Mouse (Mus musculus): ENCODE data around the gene Zfyve28. TPM values are rescaled to one million over a fixed set of nuclear protein-coding genes. Genes with fewer than 3 reads are reported as not detected.

Gene Zfyve28
- total and polyA plus RNA-seq, 3 experiments: 0.65 to 1.3 (median 0.75) TPM

GRCm38 (mm10) chr5:34276191-34276590 is 12.1 kb downstream of the Zfyve28 start:
- DNase-seq: peak in 1 of 2 experiments; percentile 46
- no peak overlapping the region for H3K27ac ChIP-seq
- no peak overlapping the region for H3K9ac ChIP-seq (ENCODE audit: low read depth, low read length)
- H3K4me3 ChIP-seq: no peak overlapping the region
- 28% methylated on average over 7 of the region's 7 CpGs for WGBS
- intact Hi-C loops (cut with DNase I): no loop called here
- peaks cover 3% of the 10 kb centered on the region; the same call in 1 of the 2 replicates for H3K4me1 ChIP-seq (ENCODE audit: control insufficient read depth, insufficient read depth, low read length)
- H3K79me2 ChIP-seq (replicated peaks; ENCODE audit: control insufficient read depth, insufficient read depth, low read length): no peaks in the 10 kb centered on the region
- no peak for TF ChIP-seq CTCF (IDR thresholded peaks at IDR 0.05)
- TF ChIP-seq EP300 (IDR thresholded peaks at IDR 0.05; ENCODE audit: insufficient read depth, low read depth, low read length): no peak
- no peak for TF ChIP-seq POLR2A (IDR thresholded peaks at IDR 0.05; ENCODE audit: insufficient read depth, low read depth, low read length)
- H3K36me3 ChIP-seq (ENCODE audit: control insufficient read depth, insufficient read depth, low read length): no peaks in the 10 kb centered on the region
- no peaks in the 10 kb centered on the region for H3K27me3 ChIP-seq (ENCODE audit: control insufficient read depth, insufficient read depth, low read length)

- no peak for DNase-seq
- no peak for TF ChIP-seq POLR2A (IDR thresholded peaks at IDR 0.05; ENCODE audit: insufficient read depth, low read depth, low read length)
- no peak for TF ChIP-seq CTCF (IDR thresholded peaks at IDR 0.05)
- TF ChIP-seq EP300 (IDR thresholded peaks at IDR 0.05; ENCODE audit: insufficient read depth, low read depth, low read length): no peak
- Histone ChIP-seq H3K4me3 (no peak overlapping the region), H3K36me3 (ENCODE audit: control insufficient read depth, insufficient read depth, low read length) (no peaks in the 10 kb centered on the region), H3K4me1 (ENCODE audit: control insufficient read depth, insufficient read depth, low read length) (peaks cover 3% of the 10 kb centered on the region; the same call in 1 of the 2 replicates), H3K79me2 (replicated peaks; ENCODE audit: control insufficient read depth, insufficient read depth, low read length) (no peaks in the 10 kb centered on the region), H3K27ac (no peak overlapping the region), H3K27me3 (ENCODE audit: control insufficient read depth, insufficient read depth, low read length) (no peaks in the 10 kb centered on the region), H3K9ac (ENCODE audit: low read depth, low read length) (no peak overlapping the region)
- WGBS: 84% methylated on average over 10 of the region's 10 CpGs
- intact Hi-C loops (cut with DNase I): no loop called here
These were observed 13.5 kb downstream of the Zfyve28 start for GRCm38 (mm10) chr5:34274676-34275293.

GRCm38 (mm10) chr5:34274268-34274667 is 14.0 kb downstream of the Zfyve28 start:
- intact Hi-C loops (cut with DNase I): no loop called here
- TF ChIP-seq EP300 (IDR thresholded peaks at IDR 0.05; ENCODE audit: insufficient read depth, low read depth, low read length): no peak
- no peak for TF ChIP-seq POLR2A (IDR thresholded peaks at IDR 0.05; ENCODE audit: insufficient read depth, low read depth, low read length)
- TF ChIP-seq CTCF (IDR thresholded peaks at IDR 0.05): no peak
- Histone ChIP-seq H3K4me1 (ENCODE audit: control insufficient read depth, insufficient read depth, low read length) (peaks cover 3% of the 10 kb centered on the region; the same call in 1 of the 2 replicates), H3K36me3 (ENCODE audit: control insufficient read depth, insufficient read depth, low read length) (no peaks in the 10 kb centered on the region), H3K79me2 (replicated peaks; ENCODE audit: control insufficient read depth, insufficient read depth, low read length) (no peaks in the 10 kb centered on the region), H3K9ac (ENCODE audit: low read depth, low read length) (no peak overlapping the region), H3K4me3 (no peak overlapping the region), H3K27ac (no peak overlapping the region), H3K27me3 (ENCODE audit: control insufficient read depth, insufficient read depth, low read length) (no peaks in the 10 kb centered on the region)
- 79% methylated on average over 3 of the region's 3 CpGs for WGBS
- DNase-seq: no peak

GRCm38 (mm10) chr5:34273251-34273681 is 15.0 kb downstream of the Zfyve28 start:
- intact Hi-C loops (cut with DNase I): no loop called here
- WGBS: 79% methylated on average over 5 of the region's 5 CpGs
- TF ChIP-seq EP300 (IDR thresholded peaks at IDR 0.05; ENCODE audit: insufficient read depth, low read depth, low read length) (no peak), CTCF (IDR thresholded peaks at IDR 0.05) (no peak), POLR2A (IDR thresholded peaks at IDR 0.05; ENCODE audit: insufficient read depth, low read depth, low read length) (no peak)
- H3K4me3 ChIP-seq: no peak overlapping the region
- no peaks in the 10 kb centered on the region for H3K36me3 ChIP-seq (ENCODE audit: control insufficient read depth, insufficient read depth, low read length)
- no peak overlapping the region for H3K27ac ChIP-seq
- H3K9ac ChIP-seq (ENCODE audit: low read depth, low read length): no peak overlapping the region
- DNase-seq: no peak
- H3K4me1 ChIP-seq (ENCODE audit: control insufficient read depth, insufficient read depth, low read length): peaks cover 3% of the 10 kb centered on the region; the same call in 1 of the 2 replicates
- H3K27me3 ChIP-seq (ENCODE audit: control insufficient read depth, insufficient read depth, low read length): no peaks in the 10 kb centered on the region
- H3K79me2 ChIP-seq (replicated peaks; ENCODE audit: control insufficient read depth, insufficient read depth, low read length): no peaks in the 10 kb centered on the region

GRCm38 (mm10) chr5:34271743-34272142 is 16.5 kb downstream of the Zfyve28 start:
- Histone ChIP-seq H3K36me3 (ENCODE audit: control insufficient read depth, insufficient read depth, low read length) (no peaks in the 10 kb centered on the region), H3K9ac (ENCODE audit: low read depth, low read length) (no peak overlapping the region), H3K4me1 (ENCODE audit: control insufficient read depth, insufficient read depth, low read length) (peaks cover 3% of the 10 kb centered on the region; the same call in 1 of the 2 replicates), H3K4me3 (no peak overlapping the region), H3K79me2 (replicated peaks; ENCODE audit: control insufficient read depth, insufficient read depth, low read length) (no peaks in the 10 kb centered on the region), H3K27me3 (ENCODE audit: control insufficient read depth, insufficient read depth, low read length) (no peaks in the 10 kb centered on the region), H3K27ac (no peak overlapping the region)
- no peak for DNase-seq
- TF ChIP-seq CTCF (IDR thresholded peaks at IDR 0.05) (peak; percentile 66), EP300 (IDR thresholded peaks at IDR 0.05; ENCODE audit: insufficient read depth, low read depth, low read length) (no peak), POLR2A (IDR thresholded peaks at IDR 0.05; ENCODE audit: insufficient read depth, low read depth, low read length) (no peak)
- WGBS: 39% methylated on average over 4 of the region's 4 CpGs
- intact Hi-C loops (cut with DNase I): no loop called here

- TF ChIP-seq POLR2A (IDR thresholded peaks at IDR 0.05; ENCODE audit: insufficient read depth, low read depth, low read length) (no peak), CTCF (IDR thresholded peaks at IDR 0.05) (no peak), EP300 (IDR thresholded peaks at IDR 0.05; ENCODE audit: insufficient read depth, low read depth, low read length) (no peak)
- no peak overlapping the region for H3K9ac ChIP-seq (ENCODE audit: low read depth, low read length)
- intact Hi-C loops (cut with DNase I): no loop called here
These were observed 18.3 kb downstream of the Zfyve28 start for GRCm38 (mm10) chr5:34269921-34270465.

More at GRCm38 (mm10) chr5:34269921-34270465, 18.3 kb downstream of the Zfyve28 start:
- no peak overlapping the region for H3K4me3 ChIP-seq
- no peaks in the 10 kb centered on the region for H3K36me3 ChIP-seq (ENCODE audit: control insufficient read depth, insufficient read depth, low read length)
- H3K27me3 ChIP-seq (ENCODE audit: control insufficient read depth, insufficient read depth, low read length): no peaks in the 10 kb centered on the region
- WGBS: 23% methylated on average over 12 of the region's 12 CpGs
- DNase-seq: no peak
- H3K27ac ChIP-seq: no peak overlapping the region
- H3K4me1 ChIP-seq (ENCODE audit: control insufficient read depth, insufficient read depth, low read length): no peaks in the 10 kb centered on the region
- H3K79me2 ChIP-seq (replicated peaks; ENCODE audit: control insufficient read depth, insufficient read depth, low read length): no peaks in the 10 kb centered on the region
